Mouse (Mus musculus) layer of hippocampus, adult 9-10 months (tissue): Measurements from ENCODE around the gene Wwp2.
A peak's percentile ranks its signal among the peaks of the same experiment; 100 is the strongest.

ENCODE experiments used
- DNase-seq: peaks from one replicate; pipeline ENCODE4 v3.0.0; 2022; ENCODE audit warnings: low spot score

The Wwp2 gene

DNA sequence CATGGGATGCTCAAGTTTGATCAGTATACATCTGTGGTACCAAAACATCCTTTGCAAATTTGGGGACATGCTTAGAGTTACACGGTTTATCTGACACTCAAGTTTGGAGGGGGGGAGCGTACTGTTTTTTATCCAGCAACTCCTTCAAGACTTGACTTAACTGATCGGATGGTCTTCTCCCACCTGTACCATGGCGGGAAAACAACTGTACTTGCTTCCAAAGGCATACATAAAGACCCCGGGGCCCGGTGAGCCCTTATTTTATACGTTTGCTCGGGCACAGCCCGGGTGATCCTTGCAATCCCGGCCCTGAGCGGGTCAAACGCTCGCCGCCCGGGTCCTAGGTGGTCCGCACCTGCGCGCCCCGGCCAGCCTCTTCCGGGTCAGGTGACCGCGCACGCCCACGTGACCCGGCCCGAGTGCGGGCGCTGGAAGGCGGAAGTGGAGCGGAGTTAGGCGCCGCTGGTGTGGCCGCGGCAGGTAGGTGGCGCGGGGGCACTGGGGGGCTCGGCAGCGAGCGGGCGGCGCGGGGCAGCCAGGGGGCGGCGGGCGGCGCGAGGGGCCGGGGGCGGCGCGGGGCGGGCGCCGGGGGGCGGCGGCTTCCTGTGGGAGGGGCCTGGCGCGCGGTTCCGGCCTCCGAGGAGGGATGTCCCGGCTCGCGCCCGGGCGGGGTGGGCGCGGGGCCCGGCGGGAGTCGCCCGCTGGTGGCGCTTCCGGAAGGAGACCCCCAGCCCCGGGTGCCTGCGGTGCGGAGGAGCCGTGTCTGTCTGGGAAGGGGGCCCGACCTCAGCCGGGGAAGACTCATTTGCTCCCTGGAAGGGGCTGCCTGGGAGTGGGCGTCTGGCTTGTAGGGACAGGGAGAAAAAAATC, at the start of gene Wwp2:
Gene Wwp2, plus strand, starts transcription at position 404 of the 870 bp plus-strand sequence.
- peak; percentile 61 for DNase-seq

DNA sequence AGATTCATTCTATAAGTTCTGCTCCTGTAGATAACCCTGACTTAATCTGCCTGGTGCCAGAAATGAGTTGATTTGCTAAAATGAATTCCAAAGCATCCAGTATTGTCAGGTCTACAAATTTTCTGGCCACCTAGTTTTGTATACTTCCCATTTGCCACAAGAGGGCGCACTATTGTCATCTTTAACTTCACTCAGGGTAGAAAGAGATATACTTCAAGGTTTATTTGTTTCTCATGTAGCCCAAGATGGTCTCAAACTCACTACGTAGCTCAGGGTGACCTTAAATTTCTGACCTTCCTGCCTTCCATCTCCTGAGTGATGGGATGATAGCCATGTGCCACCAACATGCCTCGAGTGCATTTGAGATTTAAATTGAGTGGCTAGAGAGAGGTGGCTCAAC, 49.5 kb upstream of the Wwp2 start:
- DNase-seq, result no peak

DNA sequence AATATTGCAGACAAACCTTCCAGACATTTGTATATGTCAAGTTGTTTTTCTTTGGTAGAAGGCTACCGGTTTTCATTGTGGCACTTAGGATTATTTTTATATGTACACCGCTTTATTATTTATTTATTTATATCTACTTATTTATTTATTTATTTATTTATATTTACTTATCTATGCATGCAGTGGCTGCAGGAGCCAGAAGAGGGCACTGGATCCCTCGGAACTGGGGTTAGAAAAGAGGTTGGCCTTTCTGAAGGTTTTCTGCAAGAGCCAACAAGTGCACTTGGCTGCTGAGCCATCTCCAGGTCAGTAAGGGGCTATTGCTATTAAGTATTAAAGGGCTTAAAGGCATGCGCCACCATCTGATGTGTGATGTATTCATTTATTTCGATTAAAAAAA, 48.3 kb upstream of the Wwp2 start:
- no peak for DNase-seq

DNA sequence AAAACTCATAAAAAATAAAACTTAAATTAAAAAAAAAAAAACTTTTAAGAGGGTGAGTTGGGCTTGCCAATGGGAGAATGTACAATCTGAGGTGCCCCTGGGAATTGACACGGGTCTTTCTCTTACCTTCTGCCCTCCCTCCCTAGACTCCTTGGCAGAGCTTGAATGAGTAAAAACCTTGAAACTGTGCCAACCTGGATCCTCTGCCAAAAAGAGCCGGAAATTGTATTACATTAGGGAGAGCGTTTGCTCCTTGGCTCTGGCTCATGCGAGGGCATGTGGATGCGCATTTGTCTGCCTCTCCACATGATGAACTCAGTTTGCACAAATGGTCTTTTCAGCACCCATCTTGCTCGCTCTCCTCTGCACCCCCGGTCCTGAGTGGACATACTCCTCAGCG, 46.6 kb upstream of the Wwp2 start:
- DNase-seq, result no peak

DNA sequence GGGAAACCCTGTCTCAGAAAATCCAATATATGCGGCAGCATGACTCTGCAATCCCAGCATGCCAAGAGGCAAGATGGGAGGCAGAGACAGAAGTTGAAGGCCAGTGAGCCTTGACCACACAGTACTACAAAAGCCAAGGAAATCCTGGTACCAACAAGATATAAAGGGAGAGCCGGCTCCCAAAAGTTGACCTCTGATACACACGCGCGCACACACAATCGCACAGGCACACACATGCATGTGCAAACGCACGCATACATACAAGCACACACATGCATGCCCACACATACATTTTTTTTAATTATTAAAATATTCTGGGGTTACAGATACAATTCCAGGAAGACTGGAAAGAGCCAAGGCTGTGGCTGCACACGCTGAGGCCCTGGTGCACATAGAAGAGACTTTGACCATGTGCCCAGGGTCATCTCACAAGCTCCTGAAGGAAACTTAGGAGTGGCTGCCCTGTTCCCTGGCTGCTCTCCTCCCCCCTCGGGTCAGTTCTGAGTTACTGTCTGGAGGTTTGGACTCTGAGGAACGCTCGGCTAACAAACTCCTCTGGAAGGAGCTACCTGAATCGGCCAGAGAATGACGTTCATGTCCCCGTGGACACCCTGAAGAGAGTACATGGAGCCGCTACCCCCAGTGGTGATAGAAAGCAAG, 45.6 kb upstream of the Wwp2 start:
- DNase-seq, result no peak

DNA sequence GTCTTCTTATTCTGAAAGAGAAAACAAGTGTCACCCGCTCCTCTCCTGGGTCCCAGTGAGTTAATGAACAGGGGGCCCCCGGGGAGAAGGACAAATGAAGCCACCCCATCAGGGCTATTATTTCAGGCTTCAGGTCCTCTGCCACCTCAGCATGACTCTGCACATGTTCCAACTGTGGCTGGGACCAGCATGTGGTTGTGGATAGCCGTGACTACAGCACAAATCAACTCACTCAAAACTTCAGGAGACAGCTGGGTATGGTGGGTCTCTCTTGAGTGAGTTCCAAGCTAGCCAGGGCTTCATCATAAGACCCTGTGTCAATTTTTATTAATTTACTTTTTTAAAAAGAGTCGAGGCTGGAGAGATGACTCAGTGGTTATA, 45.0 kb upstream of the Wwp2 start:
- no peak for DNase-seq

DNA sequence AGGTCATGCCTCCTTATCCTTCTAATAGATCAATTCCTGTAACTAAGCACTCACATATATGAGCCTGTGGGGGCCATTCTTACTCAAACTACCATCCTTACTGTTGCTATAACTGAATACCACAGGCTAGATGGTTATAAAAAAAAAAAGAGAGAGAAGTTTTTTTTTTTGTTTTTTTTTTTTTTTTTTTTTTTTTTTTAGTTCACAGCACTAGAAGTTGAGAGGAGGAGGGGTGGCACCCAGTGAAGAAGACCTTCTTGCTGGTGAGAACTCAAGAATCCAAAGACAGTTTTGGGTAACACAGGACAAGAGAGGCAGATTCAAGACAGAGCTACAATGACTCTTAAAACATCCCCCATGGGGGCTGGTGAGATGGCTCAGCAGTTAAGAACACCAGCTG, 40.8 kb upstream of the Wwp2 start:
- no peak for DNase-seq

DNA sequence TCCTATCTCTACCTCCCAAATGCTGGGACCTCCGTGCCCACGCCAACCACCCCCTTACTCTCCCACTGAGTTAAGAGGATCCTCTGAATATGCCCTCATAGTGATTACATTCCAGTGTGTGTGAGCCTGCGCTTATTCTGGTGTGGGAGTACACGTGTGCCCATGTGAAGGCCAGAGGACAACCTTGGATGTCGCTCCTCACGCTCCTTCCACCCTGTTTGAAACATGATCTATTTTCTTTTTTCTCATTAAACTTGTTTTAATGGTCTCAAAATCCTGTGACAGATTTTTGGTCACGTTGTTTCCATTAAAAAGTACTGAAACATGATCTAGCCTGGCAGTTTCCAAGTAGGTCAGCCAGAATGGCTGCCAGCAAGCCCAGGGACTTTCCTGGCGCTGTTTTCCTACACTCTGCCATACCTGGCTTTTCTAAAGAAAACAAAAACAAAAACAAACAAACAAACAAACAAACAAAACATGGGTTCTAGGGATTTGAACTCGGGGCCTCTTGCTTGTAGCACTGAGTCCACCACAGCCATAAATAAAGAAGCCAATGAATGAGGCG, 40.0 kb upstream of the Wwp2 start:
- DNase-seq, result no peak

DNA sequence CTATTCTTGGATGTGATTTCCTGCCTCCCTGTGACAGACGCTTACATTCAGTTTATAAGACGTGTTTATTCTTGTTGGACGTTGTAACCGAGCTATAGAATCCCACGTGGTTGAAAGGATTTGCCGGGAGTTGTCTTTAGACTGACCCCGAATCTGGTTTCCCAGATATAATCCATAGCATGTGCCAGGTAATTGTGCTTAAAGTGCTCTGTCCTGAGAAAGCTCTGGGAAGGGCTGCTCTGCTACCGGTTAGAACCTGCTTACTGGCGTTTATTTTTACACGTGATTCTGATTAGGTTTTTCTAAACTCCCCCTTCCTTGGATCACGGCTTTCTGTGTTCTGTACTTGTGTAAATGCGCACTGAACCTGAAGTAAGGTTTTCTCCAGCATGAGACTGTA, 38.5 kb upstream of the Wwp2 start:
- no peak for DNase-seq

DNA sequence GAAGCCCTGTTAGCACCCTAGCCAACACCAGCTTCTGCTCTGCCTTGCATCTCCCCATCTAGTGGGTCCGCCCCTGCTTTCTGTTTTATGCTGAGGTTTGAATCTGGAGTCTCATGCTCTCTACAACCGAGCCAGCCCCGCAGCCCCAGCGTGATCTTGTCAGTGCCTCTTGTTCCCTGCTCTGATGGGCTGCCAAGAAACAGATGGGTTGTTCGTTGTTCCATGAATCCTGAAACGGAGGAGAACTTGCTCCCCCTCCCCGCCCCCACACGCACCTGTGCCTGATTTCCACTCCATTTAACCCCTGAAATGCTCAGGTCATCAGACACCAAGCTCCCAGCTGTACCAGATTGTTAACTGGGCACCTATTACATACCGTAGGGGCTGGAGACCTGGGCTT, 36.7 kb upstream of the Wwp2 start:
- peak; percentile 21 for DNase-seq

DNA sequence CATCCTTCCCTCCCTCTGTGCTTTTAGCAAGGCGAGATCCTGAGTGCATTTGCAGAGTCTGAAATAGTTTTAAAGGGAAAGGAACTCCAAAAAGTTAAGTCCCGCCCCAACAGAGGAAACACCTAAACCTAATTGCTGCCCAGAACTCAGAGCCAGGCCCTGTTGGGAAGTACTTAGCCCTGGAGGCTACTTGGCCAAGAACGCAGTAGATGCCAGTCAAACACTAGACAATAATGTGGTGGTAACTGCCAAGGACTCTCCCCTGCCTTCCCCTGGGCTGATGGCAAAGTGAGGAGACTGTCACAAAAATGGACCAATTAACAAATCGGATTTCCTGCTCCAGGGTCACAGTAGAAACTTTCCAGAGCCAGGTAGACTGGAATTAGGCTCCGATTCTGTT, 34.3 kb upstream of the Wwp2 start:
- no peak for DNase-seq

DNA sequence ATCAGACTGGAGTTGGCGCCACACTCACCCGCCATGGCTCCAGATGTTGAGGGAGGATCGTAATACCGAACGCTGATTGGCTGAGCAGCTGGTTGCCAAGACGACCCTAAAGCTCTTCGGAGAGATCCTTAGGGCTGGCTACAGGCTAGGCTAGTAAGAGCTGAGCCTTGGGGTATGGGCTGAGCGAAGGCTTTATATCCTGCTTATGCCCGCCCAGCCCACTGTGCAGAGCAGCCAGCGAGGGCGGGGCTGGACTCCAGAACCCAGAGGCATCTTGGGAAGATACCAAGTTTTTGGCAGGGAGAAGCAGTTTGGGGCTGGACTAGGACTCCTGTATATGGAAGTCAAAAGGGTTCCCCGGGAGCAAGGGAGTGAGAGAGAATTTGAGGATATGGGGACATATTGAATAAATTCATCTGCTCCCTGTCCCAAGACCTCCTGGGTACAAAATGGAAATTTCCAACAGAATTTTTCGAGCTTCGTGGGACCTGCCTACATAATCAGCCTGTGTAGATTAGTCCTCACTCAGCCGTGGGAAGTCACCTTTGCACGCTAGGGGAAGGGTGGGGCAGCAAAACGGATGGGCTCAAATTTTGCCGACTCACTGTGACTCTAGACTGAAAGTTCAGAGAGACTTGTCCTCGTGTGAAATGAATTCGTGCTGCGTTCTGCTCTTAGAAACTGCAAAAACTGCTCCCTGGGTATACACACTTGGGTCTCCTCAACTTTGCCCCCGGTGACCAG, 33.0 kb upstream of the Wwp2 start, which contains the start of gene Nqo1:
Gene Nqo1, minus strand, starts transcription at position 169 of the 744 bp plus-strand sequence.
- peak; percentile 26 for DNase-seq

DNA sequence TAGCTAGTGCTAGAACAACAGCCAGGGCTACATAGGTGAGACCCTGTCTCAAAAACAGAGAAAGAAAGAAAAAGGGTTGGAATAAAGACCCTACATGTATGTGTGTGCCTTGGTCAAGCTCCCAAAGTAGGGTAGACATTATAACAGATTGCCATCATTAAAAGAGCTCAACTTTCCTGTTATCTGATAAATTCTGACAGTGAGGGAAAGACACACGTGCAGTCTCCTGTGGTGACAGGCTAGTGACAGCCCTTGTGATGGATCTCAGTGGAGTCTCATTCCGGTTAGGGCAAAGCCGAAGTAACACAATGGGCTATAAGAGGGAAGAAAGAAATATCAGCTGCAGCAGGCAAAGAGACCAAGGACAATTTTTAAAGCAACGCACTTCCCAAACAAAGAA, 32.1 kb upstream of the Wwp2 start:
- DNase-seq, result no peak

DNA sequence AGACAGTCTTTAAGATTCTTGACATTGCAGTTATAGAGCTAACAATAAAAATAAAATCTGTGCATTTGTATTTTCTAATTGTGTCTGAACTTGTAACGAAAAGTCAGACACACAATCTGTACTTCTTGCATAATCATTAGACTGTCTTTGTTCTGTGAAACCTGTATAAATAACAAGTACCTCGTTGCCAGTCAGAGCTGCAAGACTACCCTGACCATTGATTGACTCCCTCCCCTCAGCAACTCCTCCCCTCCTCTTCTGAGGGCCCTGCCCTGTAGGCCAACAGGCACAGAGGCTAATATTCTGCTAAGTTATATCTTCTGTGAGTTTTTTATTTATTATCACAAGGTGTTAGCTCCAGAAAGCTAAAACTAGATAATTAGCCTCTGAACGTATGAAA, 30.2 kb upstream of the Wwp2 start:
- DNase-seq, result no peak

DNA sequence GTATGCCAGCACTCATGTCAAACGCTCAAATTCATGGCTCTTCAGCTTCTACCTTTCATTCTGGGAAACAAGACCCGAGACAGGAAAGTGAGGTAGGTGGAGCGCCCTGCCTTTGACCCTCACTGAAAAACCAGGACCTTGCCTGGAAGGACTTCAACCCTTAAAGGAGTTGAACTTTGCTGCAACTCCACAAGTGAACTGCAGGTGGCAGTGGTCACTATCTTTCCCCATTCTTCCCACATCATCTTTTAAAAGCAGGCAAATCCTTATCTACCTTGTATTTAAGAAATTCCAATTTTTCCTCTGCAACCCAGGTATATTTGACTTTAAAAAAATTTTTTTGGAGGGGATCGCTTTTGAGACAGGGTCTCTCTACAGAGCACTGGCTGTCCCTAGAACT, 24.8 kb upstream of the Wwp2 start:
- DNase-seq, result no peak

DNA sequence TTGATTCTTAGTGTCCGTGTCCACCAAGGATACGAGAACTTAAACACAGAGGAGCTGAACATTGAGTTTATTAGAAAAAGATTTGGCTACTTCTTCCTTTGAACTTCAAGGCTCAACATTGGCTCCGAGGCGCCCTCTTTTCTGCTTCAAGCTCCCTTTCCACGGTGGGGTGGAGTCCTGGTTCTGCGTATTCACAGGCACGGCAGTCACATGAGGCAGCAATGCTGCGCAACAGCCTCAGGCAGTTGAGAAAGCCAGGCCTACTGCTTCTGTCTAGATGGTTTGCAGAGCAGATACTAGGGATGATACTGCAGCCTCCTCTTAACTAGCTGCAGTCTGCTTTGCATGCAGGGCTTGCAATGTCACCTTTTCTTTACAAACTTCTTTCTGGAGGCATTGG, 23.6 kb upstream of the Wwp2 start:
- no peak for DNase-seq

DNA sequence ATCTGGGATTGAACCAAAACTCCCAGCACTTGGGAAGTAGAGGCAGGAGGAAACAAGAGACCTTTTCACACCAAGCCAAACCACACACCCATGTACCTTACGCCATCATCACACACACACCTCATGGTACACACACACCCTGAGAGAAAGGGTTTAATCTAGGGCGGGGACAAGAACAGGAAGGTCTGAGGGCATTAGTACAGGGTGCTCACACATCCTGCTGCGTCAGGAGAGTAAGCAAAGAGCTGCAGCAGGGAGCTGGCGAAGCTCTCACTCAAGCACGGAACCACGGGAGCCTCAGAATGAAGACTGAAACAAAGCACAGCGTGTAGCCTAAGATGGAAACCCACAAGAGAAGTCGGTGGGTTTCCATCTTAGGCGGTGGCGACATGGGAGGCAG, 22.3 kb upstream of the Wwp2 start:
- no peak for DNase-seq

DNA sequence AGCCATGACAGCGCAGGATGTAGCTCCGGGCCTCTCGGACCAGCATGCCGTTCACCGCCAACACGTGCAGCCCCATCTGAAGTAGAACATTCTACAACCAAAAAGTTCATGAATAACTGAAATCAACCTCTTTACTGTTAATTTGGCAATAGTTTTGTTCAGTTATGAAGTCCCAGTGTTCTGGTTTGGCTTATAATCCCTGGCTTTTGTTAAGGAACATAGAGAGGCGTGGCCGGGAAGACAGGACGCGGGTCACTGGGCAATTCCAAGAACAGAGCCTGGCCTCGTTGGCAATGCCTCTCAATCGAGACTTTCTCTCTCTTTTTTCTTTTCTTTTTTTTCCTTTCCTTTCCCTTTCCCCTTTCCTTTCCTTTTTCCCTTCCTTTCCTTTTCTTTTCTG, 19.2 kb upstream of the Wwp2 start:
- DNase-seq, result no peak

DNA sequence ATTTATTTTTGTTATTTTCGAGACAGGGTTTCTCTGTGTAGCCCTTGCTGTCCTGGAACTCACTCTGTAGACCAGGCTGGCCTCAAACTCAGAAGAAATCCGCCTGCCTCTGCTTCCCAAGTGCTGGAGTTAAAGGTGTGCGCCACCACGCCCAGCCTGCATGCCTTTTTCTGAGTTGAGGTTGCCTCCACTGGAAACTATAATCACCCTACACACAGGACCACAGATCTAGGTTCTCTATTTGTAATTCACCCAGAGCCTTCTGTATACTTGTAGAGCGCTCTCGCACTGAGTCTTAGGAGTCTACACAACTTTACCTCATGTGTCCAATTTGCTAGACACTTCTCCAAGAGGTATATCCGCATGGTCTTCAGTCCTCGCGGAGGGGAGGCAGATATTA, 12.0 kb upstream of the Wwp2 start:
- no peak for DNase-seq

DNA sequence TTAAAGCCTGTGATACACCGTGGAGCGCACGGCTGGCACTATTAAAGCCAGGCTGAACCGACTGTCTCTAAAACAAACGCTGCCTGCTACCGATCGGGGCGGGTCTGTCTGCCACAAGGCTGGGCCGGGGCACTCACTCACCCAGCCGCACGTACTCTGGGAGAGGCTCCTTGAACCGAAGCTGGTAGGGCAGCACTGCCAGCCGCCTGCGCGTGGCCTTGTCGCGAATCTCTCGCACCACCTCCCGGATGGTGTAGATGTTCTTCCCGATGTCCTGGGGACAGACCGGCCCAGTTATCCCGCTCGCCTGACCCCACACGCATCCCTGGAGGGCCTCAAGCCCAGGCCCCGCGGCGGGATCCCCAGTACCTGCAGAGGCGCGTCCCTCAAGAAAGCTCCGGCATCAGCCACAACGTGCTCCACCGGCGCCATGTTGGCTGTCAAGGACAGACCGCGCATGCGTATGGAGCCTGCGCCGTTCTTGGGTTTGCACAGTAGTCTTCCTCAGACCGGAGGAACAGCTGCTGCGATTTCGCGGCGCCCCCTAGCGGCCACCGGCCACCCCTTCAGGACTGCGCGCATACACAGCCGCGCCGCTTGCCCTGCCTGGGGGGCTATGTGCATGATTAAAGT, 11.5 kb upstream of the Wwp2 start, which contains the start of gene Nob1:
Gene Nob1, minus strand, starts transcription at position 455 of the 633 bp plus-strand sequence.
- DNase-seq, result peak; percentile 93

DNA sequence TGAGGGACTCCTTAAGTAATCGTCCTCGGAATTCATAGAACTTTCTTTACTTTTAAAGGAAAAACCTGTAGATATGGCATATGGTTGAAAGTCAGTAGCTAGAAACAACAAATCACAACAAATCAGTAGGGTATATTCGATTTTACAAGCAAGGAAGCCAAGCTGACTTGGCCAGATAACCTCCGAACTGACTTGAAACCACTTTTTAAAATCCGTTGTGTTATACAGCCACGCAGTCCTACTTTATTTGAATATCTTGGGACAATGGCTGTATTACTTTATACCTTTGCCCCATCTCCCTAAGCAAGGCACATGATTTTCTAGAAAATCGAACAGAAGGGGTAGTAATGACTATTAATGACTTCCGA, 11.0 kb upstream of the Wwp2 start:
- no peak for DNase-seq

DNA sequence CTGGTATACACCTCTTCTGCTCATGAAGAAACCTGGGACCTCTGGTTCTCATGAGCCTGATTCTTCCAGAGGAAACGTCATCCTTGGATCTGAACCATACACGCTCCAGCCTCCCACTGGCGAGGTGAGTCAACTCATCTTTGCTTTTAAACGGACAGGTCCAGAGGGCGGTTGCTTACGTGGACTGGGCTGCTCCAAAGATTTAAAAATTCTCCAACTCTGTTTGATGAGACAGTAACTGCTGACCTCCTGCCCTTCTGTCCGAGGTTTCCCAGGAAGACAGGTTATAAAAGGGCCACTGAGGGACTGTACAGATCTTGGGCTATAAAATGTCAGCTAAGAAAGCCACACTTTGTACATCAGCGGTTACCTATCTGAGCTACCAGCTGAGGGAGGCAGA, 5.3 kb upstream of the Wwp2 start:
- no peak for DNase-seq
